ENCODE assay signal across 11 mouse cellular contexts in genomic region chr17:27341952-27342890, GRCm38 (mm10).
A peak's percentile ranks its signal among the peaks of the same experiment; 100 is the strongest.
DNase-seq lines count a peak whose midpoint lies in the region; ATAC-seq and TF ChIP-seq lines count a peak whose summit lies in the region.
"Had no signal": no experiment of that assay in that cellular context is flagged by ENCODE, and none has a peak within 500 bp of the region (broad histone marks: within the 10 kb centered on the region; RNA-seq: fewer than 3 reads in every experiment).

No protein-coding gene starts in this region.

- no peak overlapping the region for H3K4me3 ChIP-seq in heart, postnatal 0 days (ENCODE audit: low read depth, low read length)
- H3K4me3 ChIP-seq in CH12.LX (replicated peaks in 1 of 3; ENCODE audit: low read depth in 2 of 3, low read length in 2 of 3, poor library complexity in 1 of 3) = peak overlapping the region; percentile 49 to 67 (median 66)
- no peak overlapping the region for H3K4me3 ChIP-seq in limb, embryonic 10.5 days
- H3K4me3 ChIP-seq in spleen, adult 2 months (ENCODE audit: extremely low read depth, insufficient read depth, insufficient read length) = peak overlapping the region; percentile 64
- H3K4me3 ChIP-seq: forebrain, embryonic 15.5 days; limb, embryonic 13.5 days had no signal

- 37% methylated on average over 13 of the region's 14 CpGs for WGBS in heart, postnatal 0 days
- WGBS in limb, embryonic 10.5 days = 52% methylated on average over 14 of the region's 14 CpGs
- 6% methylated on average over 13 of the region's 14 CpGs for WGBS in spleen, adult 2 months

- H3K36me3 ChIP-seq in heart, postnatal 0 days (replicated peaks; ENCODE audit: control insufficient read depth, insufficient read depth, low read length) = no peaks in the 10 kb centered on the region
- no peaks in the 10 kb centered on the region for H3K36me3 ChIP-seq in CH12.LX (replicated peaks in 1 of 2; ENCODE audit: control insufficient read depth in 1 of 2, insufficient read depth in 1 of 2, low read length in 1 of 2)
- no peaks in the 10 kb centered on the region for H3K36me3 ChIP-seq in limb, embryonic 10.5 days
- H3K36me3 ChIP-seq in spleen, adult 2 months (ENCODE audit: control insufficient read depth, insufficient read depth, low read length) = no peaks in the 10 kb centered on the region
- H3K36me3 ChIP-seq: forebrain, embryonic 15.5 days; limb, embryonic 13.5 days had no signal

- dilution Hi-C loops in CH12.LX (cut with MboI; ENCODE audit: extremely low pct_ligation_motif_present, extremely low pct_unique_long_range_greater_than_20kb, low sequenced_read_pairs) = no loop called here

- H3K27ac ChIP-seq in heart, postnatal 0 days (ENCODE audit: low read depth) = no peak overlapping the region
- peak overlapping the region; percentile 8; the same call in 1 of the 2 replicates for H3K27ac ChIP-seq in CH12.LX (ENCODE audit: insufficient read depth, low read depth)
- H3K27ac ChIP-seq in limb, embryonic 10.5 days = peak overlapping the region; percentile 27
- H3K27ac ChIP-seq in spleen, adult 2 months (ENCODE audit: insufficient read depth, low read length) = peak overlapping the region; percentile 95
- H3K27ac ChIP-seq: forebrain, embryonic 15.5 days; limb, embryonic 13.5 days had no signal

- no peak for TF ChIP-seq CTCF in heart, postnatal 0 days (IDR thresholded peaks at IDR 0.05; ENCODE audit: low read depth)
- TF ChIP-seq CTCF in CH12.LX (conservative IDR thresholded peaks at IDR 0.05 in 1 of 2, IDR thresholded peaks at IDR 0.05 in 1 of 2; ENCODE audit: low read depth in 2 of 2, low read length in 2 of 2) = no peak
- TF ChIP-seq CTCF in spleen, adult 2 months (IDR thresholded peaks at IDR 0.05; ENCODE audit: extremely low read depth, insufficient read depth, insufficient read length, insufficient replicate concordance) = no peak

- no peak for TF ChIP-seq EP300 in heart, postnatal 0 days (IDR thresholded peaks at IDR 0.05; ENCODE audit: low read depth)
- TF ChIP-seq EP300 in CH12.LX (IDR thresholded peaks at IDR 0.05; ENCODE audit: low read length) = no peak; the same call in 1 of the 2 replicates

- intact Hi-C loops in heart, postnatal 14 days (cut with DNase I) = no loop called here

- DNase-seq in heart, postnatal 0 days (ENCODE audit: low spot score) = no peak
- no peak for DNase-seq in heart, postnatal 14 days
- DNase-seq in CH12.LX (ENCODE audit: extremely low read depth) = peak; percentile 38
- DNase-seq in limb, embryonic 10.5 days (ENCODE audit: low spot score) = no peak
- DNase-seq in spleen, adult 2 months (ENCODE audit: low read depth in 1 of 2, low spot score in 2 of 2) = peak; percentile 38 to 49
- DNase-seq in adipocyte (ENCODE audit: low spot score) = no peak
- DNase-seq in layer of hippocampus, postnatal 14 days (ENCODE audit: low spot score in 2 of 2) = no peak
- DNase-seq: kidney, adult 18-20 months had no signal

- H3K4me2 ChIP-seq in heart, postnatal 0 days (ENCODE audit: low read depth, low read length) = no peak overlapping the region
- H3K4me2 ChIP-seq in CH12.LX (ENCODE audit: insufficient read depth, low read depth, poor library complexity, severe bottlenecking) = peak overlapping the region; percentile 56
- H3K4me2 ChIP-seq: forebrain, embryonic 15.5 days; limb, embryonic 13.5 days had no signal

- TF ChIP-seq RAD21 in CH12.LX (IDR thresholded peaks at IDR 0.05; ENCODE audit: low read depth, low read length) = no peak

- H3K4me1 ChIP-seq in heart, postnatal 0 days (ENCODE audit: control insufficient read depth, insufficient read depth) = no peaks in the 10 kb centered on the region
- H3K4me1 ChIP-seq in CH12.LX (ENCODE audit: control insufficient read depth in 1 of 2, insufficient read depth in 2 of 2) = peaks cover 5 to 14% of the 10 kb centered on the region in 2 experiments; a peak in 3 of 4 replicates
- peaks cover 20% of the 10 kb centered on the region for H3K4me1 ChIP-seq in limb, embryonic 10.5 days
- H3K4me1 ChIP-seq in spleen, adult 2 months (ENCODE audit: control insufficient read depth, insufficient read depth, insufficient read length) = peaks cover 13% of the 10 kb centered on the region; the same call in 1 of the 2 replicates
- H3K4me1 ChIP-seq: forebrain, embryonic 15.5 days had no signal

- ATAC-seq in heart, postnatal 0 days (ENCODE audit: insufficient read depth, low read depth) = 0 out of 2 replicates have a peak, but pooled peaks have one; percentile 24
- no peak for ATAC-seq in erythroid progenitor cell, adult 5-6 weeks (replicated peaks; ENCODE audit: low FRiP score, poor library complexity, severe bottlenecking)
- ATAC-seq: forebrain, embryonic 15.5 days had no signal

- peak; percentile 83 for TF ChIP-seq POLR2A in CH12.LX (IDR thresholded peaks at IDR 0.05; ENCODE audit: low read depth, low read length)
- no peak; the same call in 1 of the 2 replicates for TF ChIP-seq POLR2A in spleen, adult 2 months (IDR thresholded peaks at IDR 0.05; ENCODE audit: low read depth, low read length)

- H3K79me2 ChIP-seq in CH12.LX (replicated peaks; ENCODE audit: control insufficient read depth, extremely low read depth, insufficient read depth, poor library complexity, severe bottlenecking) = no peaks in the 10 kb centered on the region

- H3K9me3 ChIP-seq in heart, postnatal 0 days (replicated peaks; ENCODE audit: control insufficient read depth, low read length) = no peaks in the 10 kb centered on the region
- H3K9me3 ChIP-seq in CH12.LX (replicated peaks; ENCODE audit: low read length) = no peaks in the 10 kb centered on the region
- H3K9me3 ChIP-seq in limb, embryonic 10.5 days (replicated peaks) = no peaks in the 10 kb centered on the region
- H3K9me3 ChIP-seq: forebrain, embryonic 15.5 days; limb, embryonic 13.5 days had no signal

- H3K9ac ChIP-seq in heart, postnatal 0 days (replicated peaks; ENCODE audit: low read depth, low read length) = no peak overlapping the region
- peak overlapping the region; percentile 61 for H3K9ac ChIP-seq in CH12.LX (ENCODE audit: insufficient read depth, low read depth)
- H3K9ac ChIP-seq: forebrain, embryonic 15.5 days; limb, embryonic 13.5 days had no signal

- H3K27me3 ChIP-seq in heart, postnatal 0 days (ENCODE audit: control insufficient read depth, insufficient read depth, low read length) = no peaks in the 10 kb centered on the region
- peaks cover 42% of the 10 kb centered on the region for H3K27me3 ChIP-seq in CH12.LX (replicated peaks)
- H3K27me3 ChIP-seq in limb, embryonic 10.5 days (ENCODE audit: low read depth, poor library complexity, severe bottlenecking) = no peaks in the 10 kb centered on the region
- H3K27me3 ChIP-seq in spleen, adult 2 months (ENCODE audit: control insufficient read depth, insufficient read depth, low read length) = no peaks in the 10 kb centered on the region
- H3K27me3 ChIP-seq: forebrain, embryonic 15.5 days; limb, embryonic 13.5 days had no signal

- in situ Hi-C loops in CH12.LX (cut with MboI; ENCODE audit: low pct_ligation_motif_present, low pct_unique_long_range_greater_than_20kb, low sequenced_read_pairs) = no loop called here

TF ChIP-seq in CH12.LX, 34 proteins besides CTCF, POLR2A, EP300 and RAD21:
- TF ChIP-seq MAFK (IDR thresholded peaks at IDR 0.05; ENCODE audit: insufficient replicate concordance, low read length) = no peak
- TF ChIP-seq MAZ (IDR thresholded peaks at IDR 0.05; ENCODE audit: low read depth, low read length) = 0 out of 2 replicates have a peak, but pooled peaks have one; percentile 33
- TF ChIP-seq IRF4 (IDR thresholded peaks at IDR 0.05; ENCODE audit: low read depth, low read length) = peak; percentile 34; the same call in 1 of the 2 replicates
- no peak for TF ChIP-seq ETS1 (conservative IDR thresholded peaks at IDR 0.05; ENCODE audit: low read depth, low read length)
- peak; percentile 78 for TF ChIP-seq TBP (conservative IDR thresholded peaks at IDR 0.05; ENCODE audit: low read depth, low read length)
- TF ChIP-seq ELF1 (IDR thresholded peaks at IDR 0.05; ENCODE audit: low read depth, low read length) = peak; percentile 43; the same call in 1 of the 2 replicates
- peak; percentile 71 for TF ChIP-seq NELFE (IDR thresholded peaks at IDR 0.05; ENCODE audit: low read depth, low read length)
- TF ChIP-seq SIN3A (IDR thresholded peaks at IDR 0.05; ENCODE audit: low read length) = no peak
- no peak for TF ChIP-seq JUND (conservative IDR thresholded peaks at IDR 0.05; ENCODE audit: low read depth, low read length)
- peak; percentile 59; the same call in 1 of the 2 replicates for TF ChIP-seq TCF12 (IDR thresholded peaks at IDR 0.05; ENCODE audit: low read depth, low read length)
- TF ChIP-seq HCFC1 (IDR thresholded peaks at IDR 0.05; ENCODE audit: low read depth, low read length) = peak; percentile 52
- no peak for TF ChIP-seq MYC (IDR thresholded peaks at IDR 0.05; ENCODE audit: low read depth, low read length)

Comparison
In these comparisons a context has a peak if more than half of its experiments do, and no peak if none do; other contexts are left out.
1. DNase-seq: peak in CH12.LX (single experiment) and spleen, adult 2 months (2 of 2); none in heart, postnatal 0 days (single experiment), heart, postnatal 14 days (0 of 2), limb, embryonic 10.5 days (single experiment), adipocyte (single experiment) and layer of hippocampus, postnatal 14 days (0 of 2).
2. H3K4me3 ChIP-seq: peak in CH12.LX (3 of 3) and spleen, adult 2 months (single experiment); none in heart, postnatal 0 days (single experiment) and limb, embryonic 10.5 days (single experiment).